Mouse (Mus musculus): ENCODE results near the gene Mlx. TPM values are rescaled to one million over a fixed set of nuclear protein-coding genes. Genes with fewer than 3 reads are reported as not detected.
A peak's percentile ranks its signal among the peaks of the same experiment; 100 is the strongest.

The Mlx gene
- polyA plus RNA-seq, 1 experiment from 2014 or later = 61.6 TPM

DNA sequence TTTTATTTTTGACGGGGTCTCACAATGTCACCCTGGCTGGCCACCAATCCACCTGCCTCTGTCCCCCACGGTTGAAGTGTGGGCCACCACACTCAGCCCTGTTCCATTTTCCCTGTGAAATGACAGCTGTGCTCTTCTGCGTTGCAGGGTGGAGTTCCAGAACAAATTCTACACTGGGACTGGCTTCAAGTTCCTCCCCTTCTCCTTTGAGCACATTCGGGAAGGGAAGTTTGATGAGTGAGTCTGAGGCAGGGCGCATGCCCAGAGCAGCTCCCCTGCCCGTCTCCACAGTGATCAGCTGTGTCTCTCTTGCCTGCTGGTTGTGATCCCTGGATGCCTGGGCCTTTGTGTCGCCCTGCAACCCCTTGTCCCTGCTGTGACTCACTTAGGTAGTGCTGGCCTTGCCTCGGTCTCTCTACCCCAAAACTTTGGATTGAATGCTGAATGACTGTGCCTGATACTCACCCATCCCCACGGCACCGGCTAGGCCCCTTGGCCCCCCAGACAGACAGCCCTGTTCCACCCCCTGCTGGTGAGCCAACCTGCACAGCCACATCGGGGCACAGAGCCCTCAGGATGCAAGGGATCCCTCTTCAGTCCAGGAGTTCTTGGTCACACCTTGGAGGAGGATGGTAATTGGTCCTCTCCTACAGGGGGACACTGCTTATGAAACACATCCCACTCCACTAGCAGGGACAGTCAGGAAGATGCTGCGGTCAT is 24.8 kb upstream of the Mlx start:
- Histone ChIP-seq H3K27me3 (ENCODE audit: control insufficient read depth, insufficient read depth, low read length) (no peaks in the 10 kb centered on the region), H3K4me1 (ENCODE audit: control insufficient read depth, insufficient read depth, low read length) (peaks cover 8% of the 10 kb centered on the region), H3K27ac (ENCODE audit: low read depth, low read length) (no peak overlapping the region), H3K9ac (ENCODE audit: low read length) (no peak overlapping the region), H3K4me2 (ENCODE audit: low read depth) (no peak overlapping the region), H3K9me3 (ENCODE audit: control insufficient read depth, low read length) (no peaks in the 10 kb centered on the region), H3K36me3 (ENCODE audit: control insufficient read depth, insufficient read depth, low read length) (peaks cover 2% of the 10 kb centered on the region), H3K4me3 (ENCODE audit: low read depth, low read length) (no peak overlapping the region)
- DNase-seq (ENCODE audit: low spot score) = no peak
- ATAC-seq (ENCODE audit: insufficient read depth, low FRiP score, low TSS enrichment) = no peak
- 80% methylated on average over 12 of the region's 12 CpGs for WGBS

DNA sequence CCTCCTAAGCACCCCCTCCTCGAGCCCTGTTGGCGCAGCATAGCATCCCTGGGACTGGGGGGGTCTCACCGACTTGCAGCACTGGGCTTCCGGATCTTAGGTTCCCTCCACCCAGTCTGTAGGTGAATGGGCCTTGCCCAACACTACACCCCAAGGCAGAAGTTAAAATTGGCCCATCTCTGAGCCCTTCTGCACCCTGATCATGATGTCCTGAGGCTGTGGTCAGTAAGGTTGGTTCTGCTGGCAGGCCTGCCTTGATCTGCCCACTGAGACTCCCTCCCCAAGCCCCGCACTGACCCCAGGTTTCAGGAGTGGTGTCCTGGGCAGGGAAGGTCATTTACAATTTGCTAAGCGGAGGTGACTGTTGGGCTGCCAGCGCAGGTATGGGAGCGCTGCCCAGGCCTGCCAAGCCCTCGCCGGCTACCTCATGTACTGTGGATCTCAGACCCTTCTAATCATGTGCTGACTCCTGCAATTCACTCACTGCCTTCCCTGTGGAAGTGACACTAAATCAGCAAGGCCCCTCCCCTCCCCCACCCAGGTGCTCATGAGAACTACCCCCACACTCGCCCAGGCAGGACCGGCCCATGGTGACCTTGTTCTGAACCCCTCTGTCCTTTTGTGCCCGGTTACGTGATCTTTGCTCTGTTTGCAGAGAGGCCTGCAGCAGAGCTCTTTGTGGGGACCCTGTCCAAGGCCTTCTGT is 24.0 kb upstream of the Mlx start:
- H3K4me3 ChIP-seq (ENCODE audit: low read depth, low read length) = no peak overlapping the region
- H3K9me3 ChIP-seq (ENCODE audit: control insufficient read depth, low read length) = no peaks in the 10 kb centered on the region
- ATAC-seq (ENCODE audit: insufficient read depth, low FRiP score, low TSS enrichment) = no peak
- no peaks in the 10 kb centered on the region for H3K27me3 ChIP-seq (ENCODE audit: control insufficient read depth, insufficient read depth, low read length)
- H3K4me2 ChIP-seq (ENCODE audit: low read depth) = no peak overlapping the region
- DNase-seq (ENCODE audit: low spot score) = no peak
- WGBS = 68% methylated on average over 14 of the region's 14 CpGs
- no peak overlapping the region for H3K9ac ChIP-seq (ENCODE audit: low read length)
- H3K4me1 ChIP-seq (ENCODE audit: control insufficient read depth, insufficient read depth, low read length) = peaks cover 8% of the 10 kb centered on the region
- peak overlapping the region; percentile 60; the same call in 1 of the 2 replicates for H3K27ac ChIP-seq (ENCODE audit: low read depth, low read length)
- peaks cover 2% of the 10 kb centered on the region; the same call in 1 of the 2 replicates for H3K36me3 ChIP-seq (ENCODE audit: control insufficient read depth, insufficient read depth, low read length)

DNA sequence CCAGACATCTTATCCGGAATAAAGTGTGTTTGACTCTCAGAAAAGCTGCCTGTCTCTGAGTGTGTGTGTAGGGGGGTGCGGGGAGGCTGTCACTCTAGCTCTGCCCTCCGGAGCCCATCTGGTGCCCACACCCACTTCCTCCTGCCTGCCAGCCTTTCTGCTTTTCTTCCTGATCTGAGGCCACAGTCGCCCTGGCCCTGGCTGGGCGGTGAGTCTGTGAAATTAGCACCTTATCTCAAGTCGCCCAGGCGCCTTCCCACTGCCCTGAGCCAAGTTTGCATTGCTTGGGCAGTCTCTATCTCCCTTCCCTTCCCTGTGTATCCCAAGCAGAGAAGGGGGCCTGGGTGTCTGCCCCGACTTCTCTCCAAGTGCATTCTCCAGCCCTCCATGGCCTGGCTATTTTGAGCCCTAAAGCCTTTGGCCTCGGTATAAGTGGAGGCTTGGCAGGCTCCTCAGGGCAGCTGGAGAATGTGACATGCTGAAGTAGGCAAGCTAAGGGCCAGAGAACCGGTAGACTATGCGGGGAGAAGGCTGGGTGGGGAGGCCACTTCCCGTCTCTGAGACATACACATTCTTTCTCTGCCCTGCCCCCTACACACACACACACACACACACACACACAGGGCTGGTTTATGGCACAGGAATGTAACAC is 23.3 kb upstream of the Mlx start:
- peaks cover 2% of the 10 kb centered on the region; the same call in 1 of the 2 replicates for H3K36me3 ChIP-seq (ENCODE audit: control insufficient read depth, insufficient read depth, low read length)
- H3K9me3 ChIP-seq (ENCODE audit: control insufficient read depth, low read length) = no peaks in the 10 kb centered on the region
- H3K4me3 ChIP-seq (ENCODE audit: low read depth, low read length) = no peak overlapping the region
- ATAC-seq (ENCODE audit: insufficient read depth, low FRiP score, low TSS enrichment) (no peak), DNase-seq (ENCODE audit: low spot score) (no peak)
- H3K9ac ChIP-seq (ENCODE audit: low read length) = no peak overlapping the region
- H3K27me3 ChIP-seq (ENCODE audit: control insufficient read depth, insufficient read depth, low read length) = no peaks in the 10 kb centered on the region
- peaks cover 8% of the 10 kb centered on the region for H3K4me1 ChIP-seq (ENCODE audit: control insufficient read depth, insufficient read depth, low read length)
- peak overlapping the region; percentile 60 for H3K27ac ChIP-seq (ENCODE audit: low read depth, low read length)
- 60% methylated on average over 12 of the region's 12 CpGs for WGBS
- no peak overlapping the region for H3K4me2 ChIP-seq (ENCODE audit: low read depth)

DNA sequence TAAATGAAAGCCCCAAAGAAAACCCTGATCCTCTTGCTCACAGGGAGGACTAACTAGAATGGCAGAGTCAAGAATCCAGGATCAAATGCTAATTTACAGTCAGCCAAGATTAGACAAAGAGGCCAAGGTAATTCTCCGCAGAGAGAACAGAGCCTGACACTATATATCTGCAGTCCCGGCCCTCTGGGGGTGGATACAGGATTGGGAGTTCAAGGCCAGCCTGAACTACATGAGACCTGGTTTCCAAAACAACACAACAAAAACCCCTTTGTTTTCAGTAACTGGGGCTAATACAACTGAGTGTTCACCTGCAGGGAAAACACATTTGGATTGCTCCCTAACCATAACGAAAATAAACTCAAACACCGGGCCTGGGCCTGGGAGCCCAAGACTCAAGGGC is 22.6 kb upstream of the Mlx start:
- no peak overlapping the region for H3K27ac ChIP-seq (ENCODE audit: low read depth, low read length)

DNA sequence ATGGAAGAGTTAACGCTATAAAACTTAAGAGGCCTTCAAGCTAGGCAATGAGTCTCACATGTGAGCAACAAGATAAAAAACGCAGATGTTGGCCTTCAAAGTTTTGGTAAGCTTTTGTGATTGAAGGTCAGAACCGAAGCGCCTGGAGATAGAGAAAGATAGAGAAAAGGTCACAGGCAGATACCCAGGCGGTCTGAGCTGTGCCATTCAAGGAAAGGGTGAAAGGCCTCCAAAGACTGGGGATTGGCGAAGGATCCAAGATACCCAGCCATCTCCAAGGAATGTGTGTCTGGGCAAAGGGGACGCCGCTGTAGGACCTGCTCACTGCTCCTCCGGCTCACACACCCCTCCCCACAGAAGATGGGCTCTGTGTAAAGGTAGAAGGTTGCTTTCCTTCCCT is 22.1 kb upstream of the Mlx start:
- Histone ChIP-seq H3K4me3 (ENCODE audit: low read depth, low read length) (no peak overlapping the region), H3K4me2 (ENCODE audit: low read depth) (no peak overlapping the region), H3K27me3 (ENCODE audit: control insufficient read depth, insufficient read depth, low read length) (no peaks in the 10 kb centered on the region), H3K9ac (ENCODE audit: low read length) (no peak overlapping the region), H3K9me3 (ENCODE audit: control insufficient read depth, low read length) (no peaks in the 10 kb centered on the region), H3K36me3 (ENCODE audit: control insufficient read depth, insufficient read depth, low read length) (peaks cover 2% of the 10 kb centered on the region; the same call in 1 of the 2 replicates), H3K4me1 (ENCODE audit: control insufficient read depth, insufficient read depth, low read length) (peaks cover 8% of the 10 kb centered on the region), H3K27ac (ENCODE audit: low read depth, low read length) (no peak overlapping the region)
- 91% methylated on average over 9 of the region's 9 CpGs for WGBS
- ATAC-seq (ENCODE audit: insufficient read depth, low FRiP score, low TSS enrichment) = no peak
- DNase-seq (ENCODE audit: low spot score) = no peak

More for the DNA sequence above, 22.6 kb upstream of the Mlx start:
- H3K4me2 ChIP-seq (ENCODE audit: low read depth) = no peak overlapping the region
- H3K4me1 ChIP-seq (ENCODE audit: control insufficient read depth, insufficient read depth, low read length) = peaks cover 8% of the 10 kb centered on the region
- no peak overlapping the region for H3K9ac ChIP-seq (ENCODE audit: low read length)
- ATAC-seq (ENCODE audit: insufficient read depth, low FRiP score, low TSS enrichment) = no peak
- no peaks in the 10 kb centered on the region for H3K27me3 ChIP-seq (ENCODE audit: control insufficient read depth, insufficient read depth, low read length)
- H3K4me3 ChIP-seq (ENCODE audit: low read depth, low read length) = no peak overlapping the region
- peaks cover 2% of the 10 kb centered on the region; the same call in 1 of the 2 replicates for H3K36me3 ChIP-seq (ENCODE audit: control insufficient read depth, insufficient read depth, low read length)
- no peak for DNase-seq (ENCODE audit: low spot score)
- H3K9me3 ChIP-seq (ENCODE audit: control insufficient read depth, low read length) = no peaks in the 10 kb centered on the region
- WGBS = 74% methylated on average over 4 of the region's 4 CpGs

DNA sequence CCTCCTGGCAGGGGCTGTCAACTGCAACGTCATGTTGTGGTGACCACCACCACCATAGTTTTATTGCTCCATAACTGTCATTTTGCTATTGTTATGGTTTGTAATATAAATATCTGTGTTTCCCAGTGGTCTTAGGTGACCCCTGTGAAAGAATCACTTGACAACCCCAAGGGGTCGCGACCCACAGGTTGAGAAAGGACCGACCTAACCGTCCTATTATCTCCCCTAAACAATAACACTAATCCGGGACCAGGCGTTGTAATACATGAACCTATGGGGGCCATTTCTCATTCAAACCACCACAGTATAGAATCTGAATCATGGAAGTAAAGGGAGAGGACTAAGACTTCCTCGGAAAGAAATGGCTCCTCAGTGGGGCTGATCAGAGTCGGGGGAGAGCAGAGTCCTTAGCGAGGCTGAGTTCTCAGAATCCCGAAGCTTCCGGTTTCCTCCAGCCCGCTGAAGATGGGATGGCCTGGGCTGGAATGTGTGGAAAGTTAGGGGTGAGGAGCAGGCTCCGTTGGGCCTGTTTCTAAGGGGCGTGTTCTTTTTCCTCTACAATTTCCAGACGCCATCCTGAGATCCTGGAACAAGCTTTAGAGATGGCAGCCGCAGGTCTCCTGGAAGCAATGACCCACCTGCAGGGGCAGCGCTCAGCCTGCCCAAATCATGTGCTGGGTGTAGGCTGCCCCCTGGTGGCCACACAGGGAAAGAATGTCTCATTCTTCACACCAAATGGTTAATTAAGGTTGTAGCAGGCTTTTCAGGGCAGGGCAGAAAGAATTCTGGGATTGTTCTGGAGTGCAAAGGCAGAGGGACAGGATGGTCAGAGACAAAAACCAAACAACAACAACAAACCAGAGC is 20.3 kb upstream of the Mlx start:
- H3K4me3 ChIP-seq (ENCODE audit: low read depth, low read length) = peak overlapping the region; percentile 26
- H3K27ac ChIP-seq (ENCODE audit: low read depth, low read length) = no peak overlapping the region
- 29% methylated on average over 18 of the region's 18 CpGs for WGBS

DNA sequence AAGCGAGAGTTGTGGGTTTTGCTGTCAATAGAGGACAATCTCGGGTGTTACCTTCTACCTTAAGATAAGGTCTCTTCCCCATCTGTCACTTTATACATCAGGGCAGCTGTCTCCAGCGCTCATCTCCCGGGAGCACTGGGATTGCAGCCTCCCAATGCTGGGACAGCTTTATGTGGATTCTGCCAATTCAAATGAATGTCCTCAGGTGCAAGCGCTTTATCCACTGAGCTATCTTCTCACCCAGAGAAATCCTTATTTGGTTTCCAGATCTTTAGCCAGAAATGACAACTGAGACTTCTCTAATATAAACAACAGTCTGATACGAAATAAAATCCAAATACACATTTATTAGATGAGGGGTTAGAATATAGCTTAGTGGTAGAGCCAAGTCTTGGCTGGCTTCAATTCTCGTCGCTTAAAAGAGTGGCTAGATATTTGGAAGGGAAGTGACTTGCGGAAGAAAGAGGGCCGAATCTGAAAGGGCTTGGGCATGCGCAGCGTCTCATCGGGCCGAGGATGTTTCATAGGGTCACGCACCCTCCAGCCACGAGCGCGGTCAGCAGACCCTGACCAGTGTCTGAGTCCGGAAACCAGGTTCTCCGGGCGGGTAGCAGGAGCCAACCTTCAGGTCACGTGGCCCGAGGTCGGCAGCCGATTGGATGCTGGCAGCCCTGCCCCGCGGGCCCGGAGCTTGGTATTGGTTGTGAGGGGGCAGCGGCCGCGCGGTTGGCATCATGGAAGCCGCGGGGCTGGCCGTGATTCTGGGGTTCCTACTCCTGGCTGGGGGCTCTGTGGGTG is 17.5 kb upstream of the Mlx start, which contains the start of gene Naglu:
Gene Naglu (plus strand): TSS at position 622 of the 798 bp plus-strand sequence.
- H3K9me3 ChIP-seq (ENCODE audit: control insufficient read depth, low read length) = no peaks in the 10 kb centered on the region
- H3K36me3 ChIP-seq (ENCODE audit: control insufficient read depth, insufficient read depth, low read length) = no peaks in the 10 kb centered on the region
- no peaks in the 10 kb centered on the region; the same call in 1 of the 2 replicates for H3K4me1 ChIP-seq (ENCODE audit: control insufficient read depth, insufficient read depth, low read length)
- WGBS = 5% methylated on average over 35 of the region's 35 CpGs
- H3K27ac ChIP-seq (ENCODE audit: low read depth, low read length) = no peak within 1 kb of the TSS
- H3K4me3 ChIP-seq (ENCODE audit: low read depth, low read length) = peak within 1 kb of the TSS; percentile 79
- peak; percentile 91 for DNase-seq (ENCODE audit: low spot score)
- H3K9ac ChIP-seq (ENCODE audit: low read length) = peak within 1 kb of the TSS; percentile 81
- ATAC-seq (ENCODE audit: insufficient read depth, low FRiP score, low TSS enrichment) = peak; percentile 86; the same call in 1 of the 2 replicates
- peaks cover 10% of the 10 kb centered on the region; the same call in 1 of the 2 replicates for H3K27me3 ChIP-seq (ENCODE audit: control insufficient read depth, insufficient read depth, low read length)
- H3K4me2 ChIP-seq (ENCODE audit: low read depth) = peak within 1 kb of the TSS; percentile 99

More for the DNA sequence above, 20.3 kb upstream of the Mlx start:
- Histone ChIP-seq H3K9me3 (ENCODE audit: control insufficient read depth, low read length) (no peaks in the 10 kb centered on the region), H3K27me3 (ENCODE audit: control insufficient read depth, insufficient read depth, low read length) (peaks cover 5% of the 10 kb centered on the region; the same call in 1 of the 2 replicates), H3K9ac (ENCODE audit: low read length) (peak overlapping the region; percentile 33), H3K36me3 (ENCODE audit: control insufficient read depth, insufficient read depth, low read length) (peaks cover 2% of the 10 kb centered on the region; the same call in 1 of the 2 replicates), H3K4me2 (ENCODE audit: low read depth) (peak overlapping the region; percentile 58), H3K4me1 (ENCODE audit: control insufficient read depth, insufficient read depth, low read length) (peaks cover 8% of the 10 kb centered on the region)
- ATAC-seq (ENCODE audit: insufficient read depth, low FRiP score, low TSS enrichment) (no peak), DNase-seq (ENCODE audit: low spot score) (peak; percentile 85)

Measured in neural tube, embryonic 11.5 days (tissue).